Mouse (Mus musculus) liver (tissue): ENCODE measurements around the gene Dpp4.

Source experiments
- DNase-seq: peaks from one replicate; pipeline ENCODE4 v3.0.0-alpha.2; 2020; ENCODE audit warnings: mixed read lengths

Gene Dpp4

DNA sequence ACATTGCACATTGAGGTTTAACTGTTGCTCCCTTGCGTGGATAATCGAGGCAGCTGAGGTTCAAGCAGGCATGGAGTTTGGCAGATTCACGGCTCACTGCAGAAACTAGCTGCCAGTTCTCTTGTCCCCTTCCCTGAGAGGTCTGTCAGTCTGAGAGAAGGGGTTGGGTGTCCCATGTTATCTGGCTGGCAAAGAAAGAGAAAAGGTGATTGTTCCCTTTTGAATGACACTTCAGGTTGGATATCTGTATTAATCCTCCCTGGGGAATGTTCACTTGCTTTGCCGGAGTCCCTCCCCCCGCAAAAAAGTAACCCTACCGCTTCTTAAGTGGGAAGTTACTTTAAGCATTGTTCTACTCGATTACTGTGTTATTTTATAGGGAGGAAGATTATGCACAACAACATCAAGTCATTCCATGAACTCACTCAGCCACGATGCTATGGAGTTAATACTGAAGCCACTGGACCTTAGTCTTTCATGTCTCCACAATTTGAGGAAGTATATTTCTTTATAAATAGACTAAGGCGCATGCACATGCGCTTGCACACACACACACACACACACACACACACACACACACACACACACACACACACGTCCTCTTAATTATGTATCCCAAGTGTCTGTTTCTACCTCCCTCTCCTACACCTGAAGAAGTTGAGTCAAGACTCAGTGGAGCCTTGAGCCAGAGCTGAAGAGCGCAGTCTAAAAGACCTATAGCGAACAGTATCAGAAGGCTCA lies at the start of gene Dpp4:
TSS of gene Dpp4 (minus strand) at position 151 of the 741 bp plus-strand sequence.
- no peak for DNase-seq

DNA sequence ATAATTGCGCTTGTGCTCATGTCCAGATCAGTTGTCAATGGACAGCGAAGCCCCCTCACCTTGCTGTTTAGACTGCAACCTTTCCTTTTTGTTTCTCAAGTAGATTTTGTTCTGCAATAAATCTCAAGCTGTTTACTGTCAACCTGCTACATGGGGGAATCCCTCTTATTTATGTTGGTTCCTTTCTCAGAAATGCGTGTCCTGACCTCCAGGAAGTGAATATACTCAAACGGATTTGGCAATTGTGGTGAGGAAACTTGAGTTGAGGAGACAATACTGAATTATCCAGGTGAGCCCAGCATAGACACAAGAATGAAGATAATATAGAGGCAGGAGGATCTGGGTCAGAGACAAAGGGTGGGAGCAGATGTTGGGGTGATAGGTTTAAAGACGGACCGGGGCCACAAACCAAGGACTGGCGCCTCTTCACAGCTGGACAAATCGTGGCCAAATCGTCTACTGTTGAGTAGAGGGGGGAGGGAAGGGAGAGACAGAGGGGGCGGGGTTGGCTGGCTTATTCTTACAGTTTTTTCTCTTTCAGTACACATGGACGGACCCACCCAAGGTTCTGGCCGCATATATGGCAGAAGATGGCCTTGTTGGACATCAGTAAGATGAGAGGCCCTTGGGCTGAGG lies 48.9 kb upstream of the Dpp4 start:
- no peak for DNase-seq

DNA sequence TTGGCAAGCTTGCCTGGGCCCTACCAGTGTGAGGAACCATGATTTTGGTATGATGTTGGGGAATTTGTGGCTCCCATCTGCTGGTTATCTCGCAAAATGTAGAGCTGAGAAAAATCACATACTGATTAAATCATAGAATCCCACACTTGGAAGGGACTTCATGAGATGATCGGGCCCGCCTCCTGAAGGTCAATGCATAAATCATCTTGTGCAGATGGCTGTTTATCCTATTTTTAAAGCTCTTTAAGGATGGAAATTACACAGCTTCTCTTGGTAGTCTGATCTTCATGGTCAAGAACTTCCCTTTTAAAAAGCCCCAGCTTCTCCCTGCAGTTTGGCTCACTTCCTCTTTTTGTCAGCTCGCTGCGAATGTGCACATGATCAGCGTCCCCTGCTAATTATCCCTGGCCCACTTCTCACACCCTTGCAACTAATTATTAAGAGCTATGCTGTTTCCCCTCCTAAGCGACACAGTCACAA lies 48.2 kb upstream of the Dpp4 start:
- DNase-seq, result no peak

DNA sequence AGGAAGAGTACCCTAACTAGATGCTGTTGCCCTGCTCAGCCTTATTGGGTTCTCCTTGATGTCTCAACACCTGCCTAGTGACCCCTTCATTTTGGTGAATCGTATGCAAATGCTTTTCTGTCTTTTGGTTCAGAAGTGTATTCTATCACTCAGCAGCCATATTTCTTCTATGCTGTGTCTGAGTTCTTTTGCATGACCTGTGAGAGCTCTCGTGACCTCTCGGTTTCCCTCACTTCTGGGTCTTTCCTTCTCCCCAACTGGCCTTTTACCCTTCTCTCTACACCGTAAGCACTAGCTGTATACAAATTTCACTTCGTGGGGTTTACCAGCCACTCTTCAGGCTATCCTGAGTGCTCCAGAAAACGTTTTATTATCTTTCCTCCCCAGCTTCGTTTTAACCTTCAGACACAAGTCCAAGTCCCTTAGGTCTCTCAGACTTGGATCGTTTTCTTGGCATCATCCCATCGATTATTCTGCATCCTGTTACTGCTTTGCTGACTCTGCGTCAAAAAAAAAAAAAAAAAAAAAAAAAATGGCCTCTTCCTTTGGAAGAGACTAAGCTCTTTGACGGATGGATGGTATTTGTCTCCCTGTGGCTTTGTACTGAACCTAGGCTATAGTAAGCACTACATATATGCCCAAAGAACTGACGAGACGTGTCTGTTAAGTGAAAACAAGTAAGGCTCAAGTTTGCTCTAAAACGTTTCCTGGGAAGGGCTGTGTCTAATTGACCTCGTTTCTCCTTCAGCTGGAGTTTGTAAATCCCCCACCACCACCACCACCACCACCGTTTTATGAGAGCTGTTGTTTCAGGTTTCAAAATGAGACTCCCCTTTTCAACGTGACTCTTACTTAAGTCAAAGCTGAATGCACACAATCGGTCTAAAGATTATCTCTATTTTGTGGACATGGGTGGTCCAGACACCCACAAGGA lies 47.5 kb upstream of the Dpp4 start:
- no peak for DNase-seq

DNA sequence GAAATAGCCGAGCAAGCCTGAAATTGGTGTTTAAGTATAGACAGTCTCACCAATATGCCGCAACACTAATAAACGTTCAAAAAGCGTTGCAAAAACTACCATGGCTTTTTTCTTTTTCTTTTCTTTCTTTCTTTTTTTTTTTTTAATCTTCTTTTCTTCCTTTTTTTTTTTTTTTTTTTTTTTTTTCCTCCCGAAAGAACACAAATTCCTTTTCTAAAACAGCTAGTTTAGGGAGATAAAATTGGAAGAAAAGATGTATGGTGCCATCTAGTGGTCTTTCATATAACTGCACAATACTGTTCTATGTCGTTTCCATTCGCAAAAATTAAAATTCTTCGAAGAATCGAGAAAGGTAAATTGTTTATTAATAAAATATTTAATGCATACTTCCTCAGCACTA lies 46.0 kb upstream of the Dpp4 start:
- no peak for DNase-seq

DNA sequence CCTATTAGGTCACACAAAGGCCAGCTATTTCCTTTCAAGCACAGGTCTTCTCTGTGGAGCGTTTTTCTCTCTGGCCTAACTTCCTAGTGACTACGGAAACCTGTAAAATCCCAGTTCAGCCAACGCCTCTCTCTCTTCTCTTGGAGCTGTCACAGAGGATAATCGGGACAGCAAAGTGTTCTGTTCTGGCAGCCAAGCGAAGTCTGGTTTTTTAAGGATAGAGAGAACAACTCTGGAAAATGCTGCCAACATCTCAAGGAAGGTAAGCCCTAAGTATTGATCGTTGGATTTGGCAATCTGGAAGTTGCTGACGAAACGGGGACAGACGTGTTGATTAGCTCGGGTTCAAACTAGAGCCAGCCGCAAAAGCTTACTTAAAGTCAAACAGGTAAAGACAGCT lies 43.0 kb upstream of the Dpp4 start:
- DNase-seq, result no peak

DNA sequence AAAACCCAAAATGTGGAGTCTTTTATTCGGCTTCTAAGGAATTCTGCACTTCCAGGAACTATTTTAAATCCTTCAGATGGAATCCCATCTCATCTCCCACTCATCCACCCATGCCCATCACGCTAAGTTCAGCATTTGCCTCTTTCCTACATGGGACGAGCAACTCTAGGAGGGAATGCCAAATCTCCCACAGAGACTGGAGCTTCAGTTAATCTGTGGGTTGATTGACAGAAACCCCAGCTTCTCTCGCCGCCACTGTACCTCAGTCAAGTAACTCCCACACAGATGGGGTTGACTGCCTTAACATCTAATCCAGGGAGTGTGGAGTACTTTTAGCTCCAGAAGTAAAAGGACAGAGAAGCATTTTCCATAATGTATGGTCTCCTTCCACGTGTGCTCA lies 42.0 kb upstream of the Dpp4 start:
- no peak for DNase-seq

DNA sequence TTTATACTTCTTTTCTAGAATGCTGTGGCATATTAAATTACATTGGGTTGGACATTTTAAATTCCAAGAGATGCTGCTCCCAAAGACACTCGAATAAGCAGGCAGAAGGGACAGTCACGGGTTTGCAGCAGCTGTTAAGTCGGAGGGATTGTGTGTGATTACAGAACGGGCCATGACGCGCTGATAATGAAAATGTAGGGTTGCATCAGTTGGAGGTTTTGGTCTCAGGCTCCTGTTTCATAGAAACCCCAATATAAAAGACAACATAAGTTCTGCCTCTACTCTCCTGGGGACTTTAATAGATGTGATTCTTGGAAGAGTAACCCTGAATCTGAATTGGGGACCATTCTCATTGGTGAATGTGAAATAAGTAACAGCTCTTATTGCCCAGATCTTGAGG lies 38.3 kb upstream of the Dpp4 start:
- DNase-seq, result no peak

DNA sequence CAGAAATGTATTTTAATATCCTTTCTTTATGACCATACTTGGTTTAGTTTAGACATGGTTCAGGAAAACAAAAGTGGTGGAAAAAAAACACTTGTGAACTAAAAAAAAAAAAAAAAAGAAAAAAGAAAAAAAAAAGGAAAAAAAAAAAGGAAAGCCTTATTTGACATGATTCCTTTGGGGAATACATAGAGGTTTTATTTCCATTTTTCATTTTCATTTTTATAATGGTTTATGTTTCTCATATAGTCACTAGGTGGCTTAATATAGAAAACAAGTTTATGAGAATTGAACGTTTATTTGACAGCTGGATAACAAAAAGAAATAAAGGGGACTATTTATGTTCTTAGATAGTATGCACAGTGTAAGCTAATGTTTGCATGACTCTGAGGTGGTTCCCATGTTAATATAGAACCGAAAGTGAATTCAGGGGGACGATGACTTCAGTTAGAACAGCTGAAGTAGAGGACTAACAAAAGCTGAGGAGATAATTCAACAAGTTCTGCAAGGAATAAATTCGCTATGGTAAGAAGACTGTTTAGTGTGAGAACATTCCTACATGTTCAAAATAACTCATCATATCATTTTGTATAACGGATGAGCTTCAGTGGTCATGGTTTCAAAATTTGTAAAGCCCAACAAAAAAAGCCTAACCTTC lies 37.8 kb upstream of the Dpp4 start:
- no peak for DNase-seq

DNA sequence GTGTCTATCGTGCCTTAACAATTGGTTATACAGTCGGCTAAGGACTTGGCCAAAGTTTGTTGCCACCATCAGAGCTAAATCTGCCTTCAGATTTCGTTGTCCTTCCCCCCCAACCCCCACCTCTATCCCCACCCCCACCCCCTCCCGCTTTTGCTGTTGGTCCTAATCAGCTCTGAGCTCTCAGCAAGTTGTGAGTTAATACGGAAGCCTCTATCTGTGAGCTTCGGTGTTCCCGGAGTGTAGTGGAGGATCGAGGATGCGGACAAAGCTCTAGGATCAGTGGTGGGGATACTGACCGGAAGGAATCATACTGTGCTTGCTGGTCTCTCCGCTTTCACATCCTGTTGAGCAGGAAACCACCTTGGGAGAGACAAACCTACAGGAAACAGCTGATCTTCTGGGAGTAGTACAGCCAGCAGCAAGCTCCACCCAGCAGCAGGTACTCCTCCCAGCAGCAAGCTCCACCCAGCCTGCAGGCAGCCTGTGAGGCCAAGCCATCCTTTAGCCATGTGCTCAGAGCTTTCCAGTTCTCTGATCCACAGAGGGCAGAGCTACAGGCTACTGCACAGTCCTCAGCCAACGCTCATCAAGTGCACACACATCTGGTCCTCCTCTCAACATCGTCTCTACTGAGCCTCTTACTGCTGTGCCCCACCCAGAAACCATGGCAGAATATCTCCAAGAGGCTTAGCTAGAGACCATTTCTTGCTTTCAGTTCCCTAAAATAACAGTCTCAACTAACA lies 28.9 kb upstream of the Dpp4 start:
- peak; percentile 80 for DNase-seq

DNA sequence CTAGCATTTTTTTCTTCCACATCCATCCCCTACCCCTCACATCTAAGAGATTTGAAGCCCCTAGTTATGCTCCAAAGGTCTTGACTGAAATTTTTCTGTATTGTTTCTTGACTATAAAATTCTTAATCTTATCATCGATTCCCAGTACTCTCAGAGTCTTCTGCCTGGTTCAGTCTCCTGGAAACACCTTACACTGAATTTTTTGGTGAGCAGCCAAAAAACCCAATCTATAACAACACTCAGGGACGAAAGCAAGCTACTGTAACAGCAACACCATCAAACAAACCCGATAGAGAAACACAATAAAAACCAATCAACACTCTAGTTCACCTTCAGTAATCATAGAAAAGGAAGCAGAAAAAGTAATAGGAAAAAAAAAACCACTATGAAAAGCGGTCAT lies 28.1 kb upstream of the Dpp4 start:
- DNase-seq, result no peak

DNA sequence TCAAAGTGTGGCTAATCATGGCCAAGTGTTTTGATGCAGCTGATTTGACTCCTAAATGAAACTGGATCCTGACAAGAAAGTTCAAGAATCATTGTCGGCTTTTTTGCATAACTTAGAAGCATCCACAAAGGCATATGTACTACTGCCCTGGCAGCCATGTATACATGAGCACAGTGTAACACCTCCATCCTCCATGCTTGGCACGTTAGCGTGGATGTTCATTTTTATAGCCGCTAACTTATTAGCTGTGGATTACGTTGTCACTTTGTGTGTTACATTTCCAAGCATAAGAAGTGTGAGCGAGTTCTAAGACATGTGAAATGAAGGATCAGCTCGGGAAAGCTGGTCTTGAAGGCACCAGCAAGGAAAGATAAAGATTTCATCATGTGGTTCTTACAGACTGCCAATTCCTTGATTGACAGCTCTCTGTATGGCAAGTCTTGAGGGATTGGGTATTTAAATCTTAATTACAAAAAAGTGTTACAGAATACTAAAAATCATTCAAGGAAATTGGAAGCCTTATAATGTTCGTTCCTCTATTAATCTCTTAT lies 19.3 kb upstream of the Dpp4 start:
- no peak for DNase-seq

DNA sequence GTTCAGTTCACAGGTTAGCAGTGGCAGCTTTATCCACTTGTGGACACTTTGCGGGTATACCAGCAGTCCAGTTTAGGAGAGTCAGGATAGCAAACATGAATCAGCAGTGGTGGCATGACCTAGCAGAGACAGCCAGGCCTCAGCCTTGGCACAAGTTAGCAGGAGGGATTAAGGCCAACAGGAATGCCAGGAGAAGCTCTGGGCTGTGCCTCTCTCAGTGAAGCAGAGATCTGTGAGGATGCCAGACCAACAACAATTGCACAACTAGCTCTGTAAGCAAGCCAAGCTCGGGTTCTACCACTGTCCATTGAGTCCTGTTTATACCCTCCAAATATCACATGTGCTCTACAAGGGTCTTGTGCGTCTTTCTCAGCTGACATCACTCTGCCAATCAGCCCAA lies 13.9 kb upstream of the Dpp4 start:
- DNase-seq, result no peak

DNA sequence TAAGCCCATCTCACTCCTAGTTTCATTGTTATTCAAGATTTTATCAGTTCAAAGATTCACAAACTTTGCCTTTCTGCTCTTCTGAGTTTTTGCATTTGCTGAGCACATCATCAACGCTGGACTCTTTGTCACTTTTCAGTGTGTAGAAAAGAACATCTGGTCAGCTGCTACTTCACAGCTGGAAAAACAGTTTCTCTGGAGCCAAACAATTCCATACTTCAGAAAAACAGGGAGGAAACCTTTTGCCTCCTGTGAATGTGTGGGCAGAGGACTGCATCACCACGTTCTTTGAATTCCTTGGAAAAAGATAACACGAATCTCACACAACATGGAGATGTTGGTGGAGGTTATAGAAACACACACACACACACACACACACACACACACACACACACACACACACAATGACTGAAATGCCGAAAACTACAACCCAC lies 11.3 kb upstream of the Dpp4 start:
- DNase-seq, result no peak

DNA sequence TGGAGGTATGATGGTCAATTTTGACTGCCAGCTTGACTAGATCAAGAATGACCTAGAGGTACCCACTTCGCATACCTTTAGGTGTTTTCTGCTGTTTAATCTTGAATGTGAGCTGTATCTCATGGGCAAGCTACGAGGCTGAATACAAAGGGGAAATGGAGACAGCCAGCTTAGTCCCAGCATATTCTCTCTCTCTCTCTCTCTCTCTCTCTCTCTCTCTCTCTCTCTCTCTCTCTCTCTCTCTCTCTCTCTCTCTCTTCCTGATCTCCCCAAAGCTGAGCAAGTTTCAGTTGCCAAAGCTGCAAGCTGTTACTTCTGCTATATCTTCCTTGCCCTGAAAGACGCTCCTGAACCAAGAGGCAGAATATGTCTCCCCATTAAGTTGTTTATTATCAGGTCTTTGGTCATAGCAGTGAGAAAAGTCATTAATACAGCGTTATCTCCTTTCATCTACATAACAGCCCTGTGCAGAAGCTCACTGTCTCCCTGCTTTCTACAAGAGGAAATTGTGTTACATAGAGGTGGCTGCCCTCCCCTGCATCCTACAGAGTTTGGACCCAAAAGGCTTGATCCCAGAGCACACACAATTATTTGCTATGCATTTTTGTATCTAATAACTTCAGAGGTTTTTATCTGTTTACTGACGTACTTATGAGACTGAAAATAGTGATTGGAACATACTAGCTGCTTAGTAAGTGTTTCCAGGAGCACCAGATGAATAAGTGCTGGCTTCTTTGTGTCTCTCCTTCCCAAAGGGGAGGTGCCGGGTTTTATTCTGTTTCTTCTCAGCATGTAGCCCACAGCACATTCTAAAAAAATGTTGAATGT lies 10.7 kb upstream of the Dpp4 start:
- DNase-seq, result no peak

DNA sequence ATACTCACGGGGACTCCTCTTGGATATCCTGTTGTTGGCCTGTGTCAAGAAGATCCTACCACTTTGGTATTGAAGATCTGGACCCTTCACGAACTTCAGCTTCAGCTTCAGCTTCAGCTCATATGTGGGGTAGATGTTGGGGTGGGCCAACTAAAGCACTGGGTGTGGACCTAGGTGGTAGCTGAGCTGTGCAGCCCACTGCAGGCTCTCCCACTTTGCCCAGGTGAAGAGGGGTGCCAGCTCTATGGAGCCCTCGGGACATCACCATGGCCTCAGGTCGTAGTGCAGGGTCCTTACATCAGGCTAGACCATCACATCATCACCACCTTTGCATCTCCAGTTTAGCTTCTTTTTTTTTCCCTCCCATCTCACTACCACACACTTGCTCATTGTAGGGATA lies 9.2 kb upstream of the Dpp4 start:
- no peak for DNase-seq

DNA sequence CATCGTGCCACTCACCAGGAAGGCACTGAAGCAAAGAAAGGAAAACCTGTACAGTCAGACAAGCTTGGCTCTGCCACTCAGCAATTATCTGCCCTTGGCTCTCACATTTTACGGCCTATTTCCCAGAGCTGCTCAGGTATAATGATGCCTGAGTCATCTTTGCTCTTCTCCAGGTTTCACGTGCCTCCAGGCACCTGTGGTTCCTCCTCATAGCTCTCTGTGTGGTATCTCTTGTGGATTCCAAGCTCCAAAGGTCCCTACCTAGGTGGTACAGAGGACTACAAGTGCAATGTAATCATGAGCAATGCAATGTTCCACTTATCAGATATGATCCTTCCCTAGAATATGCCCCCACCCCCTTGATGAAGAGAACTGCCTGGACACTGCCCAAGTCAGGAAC lies 8.0 kb upstream of the Dpp4 start:
- DNase-seq, result no peak

DNA sequence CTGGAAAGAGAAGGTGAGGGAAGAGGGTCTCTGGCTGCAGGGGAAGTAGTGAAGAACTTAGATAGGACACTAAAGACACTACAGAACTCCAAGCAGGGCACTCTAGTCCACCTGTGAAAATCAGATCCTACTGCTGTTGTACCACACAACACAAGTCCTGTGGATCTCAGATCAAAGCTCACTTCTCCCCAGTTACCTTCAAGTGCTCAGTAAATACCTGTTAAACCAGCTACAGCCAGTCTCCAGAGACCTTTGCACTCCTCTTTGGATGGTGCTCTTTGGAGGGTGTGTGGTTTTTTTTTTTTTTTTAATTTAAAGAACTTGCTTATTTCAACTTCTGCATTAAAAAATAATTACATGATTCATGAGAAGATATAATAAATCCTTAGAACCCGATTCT lies 5.2 kb upstream of the Dpp4 start:
- DNase-seq, result no peak

DNA sequence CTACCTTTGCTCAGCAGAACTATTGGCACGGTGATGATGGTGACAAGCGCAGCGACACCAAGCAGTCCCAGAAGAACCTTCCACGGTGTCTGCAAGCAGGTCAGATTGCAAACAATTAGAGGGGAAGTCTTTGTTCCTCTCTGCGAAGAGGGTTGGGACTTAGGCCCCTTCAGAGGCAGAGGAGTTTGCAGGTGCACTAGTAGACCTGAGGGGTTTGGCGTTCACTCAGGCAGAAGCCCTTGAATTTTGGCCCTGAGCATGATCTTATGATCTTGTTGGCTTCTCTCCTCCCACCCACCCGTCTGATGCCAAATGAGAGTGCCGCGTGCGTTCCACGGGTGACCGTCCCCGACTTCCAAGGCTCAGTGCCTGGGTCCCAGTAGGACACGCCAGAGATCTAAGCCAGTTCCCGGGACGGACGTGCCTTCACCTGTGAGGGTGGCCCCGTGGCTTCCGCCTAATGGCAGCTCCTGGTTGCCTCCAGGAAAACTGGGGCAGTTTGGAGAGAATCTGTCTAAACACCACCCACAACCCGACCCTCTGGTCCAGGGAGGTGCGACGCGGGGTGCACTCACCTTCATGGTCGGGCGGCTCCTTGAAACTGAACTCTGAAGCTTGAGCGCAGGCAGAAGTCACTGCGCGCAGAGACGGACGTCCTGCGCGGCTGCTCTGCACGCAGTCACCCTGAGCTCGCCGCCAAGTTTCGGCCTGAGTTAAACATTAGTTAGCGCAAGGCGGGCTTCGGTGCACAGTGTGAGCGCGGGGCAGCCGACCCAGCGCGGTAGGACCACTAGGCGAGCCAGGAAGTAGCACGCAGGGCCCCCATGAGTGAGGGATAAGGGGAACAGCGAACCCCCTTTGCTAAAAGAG lies 585 bp downstream of the Dpp4 start:
- peak; percentile 56 for DNase-seq

DNA sequence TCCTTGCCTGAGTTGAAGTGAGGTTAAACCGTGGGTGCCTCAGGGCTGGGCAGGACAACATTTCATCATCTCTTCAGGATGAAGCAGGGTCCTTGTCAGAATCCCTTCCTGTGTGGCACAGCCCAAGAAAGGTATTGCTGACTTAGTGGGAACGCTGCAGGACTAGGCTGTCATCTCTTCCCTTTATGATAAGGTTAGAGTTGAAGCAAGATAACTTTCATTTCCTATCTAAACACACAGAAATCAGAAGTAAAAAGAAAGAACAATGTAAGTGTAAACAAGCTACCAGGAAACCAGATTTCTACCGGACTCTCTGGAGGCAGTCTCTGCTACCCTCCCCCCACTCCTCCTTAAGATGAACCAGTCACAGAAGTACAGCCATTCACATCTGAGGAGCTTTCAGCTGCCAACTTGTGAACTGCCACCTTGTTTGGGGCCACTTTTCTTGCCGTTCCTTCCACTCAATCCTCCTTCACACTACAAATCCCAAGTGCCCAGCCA lies 3.3 kb downstream of the Dpp4 start:
- no peak for DNase-seq
